Comparison of ENCODE assay signal across 8 mouse cellular contexts in the genomic region with DNA sequence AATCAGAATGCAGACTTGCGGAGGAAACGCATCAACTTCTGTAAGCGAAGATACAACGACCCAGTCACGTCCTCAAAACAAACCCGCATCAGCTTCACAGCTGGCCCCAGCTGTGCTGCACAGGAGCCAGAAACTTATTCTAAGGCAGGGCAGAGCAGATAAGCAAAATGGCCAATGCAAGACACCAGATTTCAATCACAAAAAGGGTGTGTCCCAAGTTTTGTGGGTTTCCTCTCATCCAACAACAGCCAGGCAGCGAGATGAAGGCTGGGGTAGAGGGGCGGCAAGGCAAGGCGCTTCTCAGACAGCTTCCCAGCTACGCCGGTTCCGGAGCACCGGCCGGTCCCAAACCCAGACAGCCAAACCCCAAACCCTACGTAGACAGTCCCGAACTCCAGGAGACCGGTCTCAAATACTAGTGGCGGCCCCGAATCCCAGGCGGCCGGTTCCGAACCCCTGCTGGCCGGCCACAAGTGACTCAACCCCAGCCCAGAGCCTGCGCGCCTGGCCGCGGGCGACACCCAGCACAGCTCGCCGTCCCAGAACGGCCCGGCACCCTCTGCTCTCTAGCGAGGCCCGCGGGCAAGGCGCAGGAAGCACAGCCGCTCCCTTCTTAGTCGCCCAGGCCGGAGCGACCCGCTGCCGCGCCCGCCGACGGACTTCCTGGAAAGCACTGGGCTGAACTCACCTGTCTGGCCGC. TPM values are rescaled to one million over a fixed set of nuclear protein-coding genes. Genes with fewer than 3 reads are reported as not detected.
A peak's percentile ranks its signal among the peaks of the same experiment; 100 is the strongest.
DNase-seq lines count a peak whose midpoint lies in the region; ATAC-seq and TF ChIP-seq lines count a peak whose summit lies in the region.

No protein-coding gene starts in this region.

- no peaks in the 10 kb centered on the region for H3K9me3 ChIP-seq in lung, embryonic 14.5 days (ENCODE audit: low read depth, low read length)

- H3K9ac ChIP-seq in lung, embryonic 14.5 days = peak overlapping the region; percentile 74

- peak overlapping the region; percentile 76 for H3K4me2 ChIP-seq in lung, embryonic 14.5 days

- peak; percentile 82 for DNase-seq in gastrocnemius, adult 2 months
- no peak for DNase-seq in gastrocnemius, adult 8-10 months (ENCODE audit: low spot score in 2 of 2)
- DNase-seq in heart, adult 18-20 months = peak; percentile 79 to 82
- peak; percentile 47 for DNase-seq in kidney, adult 18-20 months
- peak; percentile 85 for DNase-seq in lung, embryonic 14.5 days
- no peak for DNase-seq in cerebellum, adult 9-11 months

- H3K27me3 ChIP-seq in lung, embryonic 14.5 days (ENCODE audit: insufficient read depth, low read length) = no peaks in the 10 kb centered on the region

- peaks cover 8% of the 10 kb centered on the region; the same call in 1 of the 2 replicates for H3K4me1 ChIP-seq in brown adipose tissue, adult 24 weeks (ENCODE audit: control insufficient read depth, insufficient read depth, insufficient read length, low read length)
- 0 out of 2 replicates have a peak, but pooled peaks cover 12% of the 10 kb centered on the region for H3K4me1 ChIP-seq in lung, embryonic 14.5 days (ENCODE audit: insufficient read depth)

- H3K27ac ChIP-seq in gastrocnemius, adult 2 months = peak overlapping the region; percentile 92
- H3K27ac ChIP-seq in brown adipose tissue, adult 24 weeks (replicated peaks; ENCODE audit: low read depth, low read length) = peak overlapping the region; percentile 96
- H3K27ac ChIP-seq in lung, embryonic 14.5 days (ENCODE audit: low read depth) = peak overlapping the region; percentile 88

- WGBS in lung, embryonic 14.5 days = under 1% methylated on average over 47 of the region's 47 CpGs

- ATAC-seq in lung, embryonic 14.5 days (ENCODE audit: insufficient read depth) = peak; percentile 92
- ATAC-seq in neutrophil, adult 5-6 weeks (ENCODE audit: extremely low read depth, insufficient number of reproducible peaks, low FRiP score, poor library complexity, severe bottlenecking) = peak; percentile 53

- peak overlapping the region; percentile 94 for H3K4me3 ChIP-seq in gastrocnemius, adult 2 months
- peak overlapping the region; percentile 94 for H3K4me3 ChIP-seq in brown adipose tissue, adult 24 weeks (ENCODE audit: insufficient read depth, low read depth, low read length)
- peak overlapping the region; percentile 87 for H3K4me3 ChIP-seq in lung, embryonic 14.5 days (ENCODE audit: low read depth, low read length)

- intact Hi-C loops in gastrocnemius, adult 2 months (cut with DNase I) = loop anchor here (5.0 kb wide), 1 partner anchor 37 kb away; no protein-coding TSS in a partner anchor

- TF ChIP-seq CTCF in gastrocnemius, adult 2 months (IDR thresholded peaks at IDR 0.05) = peak; percentile 1; the same call in 1 of the 2 replicates
- TF ChIP-seq CTCF in lung, embryonic 14.5 days (IDR thresholded peaks at IDR 0.05; ENCODE audit: low read depth) = no peak

- no peaks in the 10 kb centered on the region for H3K36me3 ChIP-seq in lung, embryonic 14.5 days (ENCODE audit: insufficient read depth)

RNA-seq across cellular contexts. Expression of gene Tmod3, which starts 0.5 kb away (rescaled TPM):
- 10 to 100 TPM; 15.0 to 23.0 TPM for total RNA-seq in gastrocnemius, adult 2 months (2021)
- 10 to 100 TPM; 12.8 to 16.0 (median 14.7) TPM for total RNA-seq in gastrocnemius, adult 8-10 months (2022)
- 27.3 and 29.6 TPM in 2 replicates for polyA plus RNA-seq in brown adipose tissue, adult 24 weeks (2012; ENCODE audit: insufficient read depth, insufficient read length, missing spikeins)
- total RNA-seq in heart, adult 18-20 months (2021) = 10 to 100 TPM; 51.0 to 64.7 TPM
- 131 TPM in 2 replicates for polyA plus RNA-seq in lung, embryonic 14.5 days (2014; fragmentation: Nextera tagmentation; extraction: Ambion mirVana)
- 316 and 327 TPM in 2 replicates for total RNA-seq in neutrophil, adult 5-6 weeks (2017)

RNA-seq across cellular contexts. Expression of gene Tmod2, which starts 52.2 kb away (rescaled TPM):
- total RNA-seq in gastrocnemius, adult 2 months (2021) = 1 to 10 TPM; 5.4 to 5.6 TPM
- total RNA-seq in gastrocnemius, adult 8-10 months (2022) = 1 to 10 TPM; 2.2 to 4.7 (median 3.6) TPM
- polyA plus RNA-seq in brown adipose tissue, adult 24 weeks (2012; ENCODE audit: insufficient read depth, insufficient read length, missing spikeins) = 1.9 and 2.0 TPM in 2 replicates
- 1 to 10 TPM; 3.1 to 4.3 TPM for total RNA-seq in heart, adult 18-20 months (2021)
- 8.0 and 9.5 TPM in 2 replicates for polyA plus RNA-seq in lung, embryonic 14.5 days (2014; fragmentation: Nextera tagmentation; extraction: Ambion mirVana)
- under 0.01 TPM in 1 of 2 replicates, not detected in the other for total RNA-seq in neutrophil, adult 5-6 weeks (2017)

Comparison
In these comparisons a context has a peak if more than half of its experiments do, and no peak if none do; other contexts are left out.
1. DNase-seq: peak in gastrocnemius, adult 2 months (single experiment), heart, adult 18-20 months (2 of 2), kidney, adult 18-20 months (single experiment) and lung, embryonic 14.5 days (single experiment); none in gastrocnemius, adult 8-10 months (0 of 2) and cerebellum, adult 9-11 months (single experiment).
2. Peak in every context shown above with its lines, with median percentiles within 50 percentile points of each other: H3K27ac ChIP-seq and H3K4me3 ChIP-seq.